Mouse (Mus musculus) ES-E14 (cell line): Measurements from ENCODE around the gene Trio.

ENCODE experiments used
- HCFC1 ChIP-seq: IDR thresholded peaks from 2 replicates; pipeline ENCODE4 v1.6.1; 2012; ENCODE audit warnings: low read length, inconsistent platforms, borderline replicate concordance; ENCODE audit not compliant: insufficient read depth
- ZC3H11A ChIP-seq: IDR thresholded peaks from 2 replicates; pipeline ENCODE4 v1.6.1; 2012; ENCODE audit warnings: low read depth, mild to moderate bottlenecking, inconsistent platforms, low read length, borderline replicate concordance
- ZNF384 ChIP-seq: IDR thresholded peaks from 2 replicates; pipeline ENCODE4 v1.6.1; 2012; ENCODE audit warnings: low read depth, low read length, inconsistent platforms

DNA sequence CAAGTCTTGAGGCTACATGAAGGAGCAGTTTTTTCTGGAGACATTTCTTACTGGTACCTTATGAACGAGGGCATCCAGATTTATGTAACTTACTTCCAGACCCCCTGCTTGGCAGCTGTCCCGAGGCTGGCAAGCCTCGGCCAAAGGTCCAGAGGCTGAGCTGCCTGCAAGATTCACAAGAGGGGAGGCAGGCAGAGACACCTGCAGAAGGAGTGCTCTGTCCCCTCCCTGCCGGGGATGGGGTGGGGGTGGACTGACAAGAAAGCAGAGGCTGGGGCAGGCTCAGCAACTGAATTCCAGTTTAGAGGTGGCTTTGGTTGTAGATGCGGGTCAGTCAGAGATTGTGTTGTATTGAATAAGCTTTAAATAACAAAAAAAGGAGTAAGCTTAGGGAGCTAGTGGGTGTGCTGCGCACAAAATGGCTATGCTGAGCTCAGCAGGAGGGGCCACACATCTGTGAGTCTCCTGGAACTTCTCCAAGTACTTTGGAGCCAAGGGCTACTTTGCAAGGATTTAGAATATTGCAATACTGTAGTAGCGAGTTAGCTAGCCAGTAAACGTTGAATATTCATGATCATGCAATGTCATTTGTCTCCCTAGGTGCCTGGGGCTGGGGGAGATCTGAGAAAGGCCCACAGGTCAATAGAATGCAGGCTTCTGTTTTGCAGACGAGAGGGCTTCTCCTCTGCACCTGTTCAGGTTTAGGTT is 15.7 kb upstream of the Trio start:
- no peak for TF ChIP-seq HCFC1
- no peak for TF ChIP-seq ZNF384
- no peak for TF ChIP-seq ZC3H11A
